Mouse (Mus musculus) gastrocnemius, postnatal 4 days (tissue): ENCODE measurements around the gene Wdr1. TPM values are rescaled to one million over a fixed set of nuclear protein-coding genes. Genes with fewer than 3 reads are reported as not detected.
"Not testable (repeated sequence)": the region's sequence is repeated elsewhere in the genome, so short reads cannot be mapped to it uniquely, and the experiment has no call there.

Experiments
- DNase-seq, 2 experiments: peaks; one replicate each; pipeline ENCODE4 v3.0.0; 2021 to 2022; ENCODE audit warnings: low spot score in 2 of 2, mixed read lengths in 2 of 2
- long read RNA-seq, 2 experiments: library from polyadenylated mRNA; stranded (forward); transcript quantifications; one replicate each; pipeline ENCODE4 v2.0.0; 2021
- total RNA-seq, 2 experiments: library from RNA; stranded (reverse); gene quantifications; 2 replicates each; pipeline ENCODE4 v1.2.3; 2021

Gene Wdr1
- total RNA-seq: 100 to 1,000 TPM; 205 to 211 TPM
- long read RNA-seq, experiment 1, transcript Wdr1-205 (15 exons, 2,139 nt): minor isoform, 6 of 560 reads
- long read RNA-seq, experiment 1, transcript Wdr1-201 (15 exons, 3,089 nt): major isoform, 489 of 560 reads
- long read RNA-seq, experiment 1, partial matches to known transcripts: 29 of 560 reads
- long read RNA-seq, experiment 1, other reads (novel, unspliced or antisense): 36 of 560 reads
- long read RNA-seq, experiment 2, transcript Wdr1-201 (15 exons, 3,089 nt): major isoform, 513 of 588 reads
- long read RNA-seq, experiment 2, partial matches to known transcripts: 29 of 588 reads
- long read RNA-seq, experiment 2, other reads (novel, unspliced or antisense): 37 of 588 reads

GRCm38 (mm10) chr5:38563121-38563520 lies at the start of gene Wdr1:
Gene Wdr1 (minus strand): TSS chr5:38563221.
- DNase-seq: no peak

GRCm38 (mm10) chr5:38611118-38611517 lies 48.1 kb upstream of the Wdr1 start:
- DNase-seq: no peak

GRCm38 (mm10) chr5:38608219-38608618 lies 45.2 kb upstream of the Wdr1 start:
- DNase-seq: not testable (repeated sequence)

GRCm38 (mm10) chr5:38598647-38599304 lies 35.8 kb upstream of the Wdr1 start:
- no peak for DNase-seq

- DNase-seq: no peak
Observed at GRCm38 (mm10) chr5:38588924-38589323, 25.9 kb upstream of the Wdr1 start.

GRCm38 (mm10) chr5:38585450-38585849 lies 22.4 kb upstream of the Wdr1 start:
- no peak for DNase-seq

- no peak for DNase-seq
Observed at GRCm38 (mm10) chr5:38583026-38583425, 20.0 kb upstream of the Wdr1 start.

GRCm38 (mm10) chr5:38580703-38581102 lies 17.7 kb upstream of the Wdr1 start:
- DNase-seq: peak in 1 of 2 experiments; percentile 25

- no peak for DNase-seq
Observed at GRCm38 (mm10) chr5:38570876-38571275, 7.9 kb upstream of the Wdr1 start.

- no peak for DNase-seq
Observed at GRCm38 (mm10) chr5:38568652-38569051, 5.6 kb upstream of the Wdr1 start.

- no peak for DNase-seq
Observed at GRCm38 (mm10) chr5:38564831-38565230, 1.8 kb upstream of the Wdr1 start.

- peak; percentile 99 for DNase-seq
Observed at GRCm38 (mm10) chr5:38561426-38562024, 1.5 kb downstream of the Wdr1 start.

GRCm38 (mm10) chr5:38560586-38561425 lies 2.2 kb downstream of the Wdr1 start:
- peak in 1 of 2 experiments; percentile 47 for DNase-seq

GRCm38 (mm10) chr5:38558831-38559230 lies 4.2 kb downstream of the Wdr1 start:
- no peak for DNase-seq

- DNase-seq: no peak
Observed at GRCm38 (mm10) chr5:38557811-38558210, 5.2 kb downstream of the Wdr1 start.

GRCm38 (mm10) chr5:38556406-38556805 lies 6.6 kb downstream of the Wdr1 start:
- no peak for DNase-seq

- DNase-seq: no peak
Observed at GRCm38 (mm10) chr5:38553953-38554352, 9.1 kb downstream of the Wdr1 start.

- no peak for DNase-seq
Observed at GRCm38 (mm10) chr5:38553491-38553890, 9.5 kb downstream of the Wdr1 start.

GRCm38 (mm10) chr5:38552615-38553014 lies 10.4 kb downstream of the Wdr1 start:
- DNase-seq: no peak

- no peak for DNase-seq
Observed at GRCm38 (mm10) chr5:38550221-38550768, 12.7 kb downstream of the Wdr1 start.

GRCm38 (mm10) chr5:38549461-38549909 lies 13.5 kb downstream of the Wdr1 start:
- DNase-seq: peak in 1 of 2 experiments; percentile 40
